Mouse (Mus musculus) limb, embryonic 13.5 days (tissue): ENCODE data around the gene Cd300lf. TPM values are rescaled to one million over a fixed set of nuclear protein-coding genes. Genes with fewer than 3 reads are reported as not detected.
A peak's percentile ranks its signal among the peaks of the same experiment; 100 is the strongest.

Experiments used
- ATAC-seq: fragments of 200-750 bp; cut with Nextera tagmentation; 2 replicates; pipeline ENCODE4 v1.8.0; 2017; ENCODE audit warnings: low read depth, moderate number of reproducible peaks, moderate TSS enrichment; ENCODE audit not compliant: low FRiP score
- H3K27ac ChIP-seq: fragments of 300-500 bp; sonication (generic); 2 replicates; pipeline ENCODE4 v1.5.1; 2015; ENCODE audit warnings: inconsistent platforms, mild to moderate bottlenecking, moderate library complexity
- H3K27me3 ChIP-seq: fragments of 300-500 bp; sonication (generic); 2 replicates; pipeline ENCODE4 v1.6.1; 2015; ENCODE audit warnings: mild to moderate bottlenecking, inconsistent platforms
- H3K36me3 ChIP-seq: fragments of 300-500 bp; sonication (generic); 2 replicates; pipeline ENCODE4 v1.6.1; 2015; ENCODE audit warnings: inconsistent platforms, mild to moderate bottlenecking, moderate library complexity
- H3K4me1 ChIP-seq: fragments of 300-500 bp; sonication (generic); 2 replicates; pipeline ENCODE4 v1.6.1; 2015; ENCODE audit warnings: inconsistent platforms
- H3K4me2 ChIP-seq: fragments of 300-500 bp; sonication (generic); replicated peaks from 2 replicates; pipeline ENCODE4 v1.6.1; 2015; ENCODE audit warnings: inconsistent platforms, mild to moderate bottlenecking, moderate library complexity
- H3K4me3 ChIP-seq: fragments of 300-500 bp; sonication (generic); 2 replicates; pipeline ENCODE4 v1.5.1; 2015; ENCODE audit warnings: moderate library complexity, mild to moderate bottlenecking, inconsistent platforms
- H3K9ac ChIP-seq: fragments of 300-500 bp; sonication (generic); 2 replicates; pipeline ENCODE4 v1.6.1; 2015; ENCODE audit warnings: mild to moderate bottlenecking, inconsistent platforms
- H3K9me3 ChIP-seq: fragments of 300-500 bp; sonication (generic); 2 replicates; pipeline ENCODE4 v1.6.1; 2016; ENCODE audit warnings: inconsistent platforms
- WGBS: fragments of 180-500 bp; shearing (Covaris S2); methylation state at CpG from one replicate; pipeline ENCODE4 v1.1.7; 2015; 5-methylcytosine and 5-hydroxymethylcytosine counted together
- polyA plus RNA-seq: library from polyadenylated mRNA; unstranded; fragments of >200 nt; fragmentation: Nextera tagmentation; extraction: Ambion mirVana; gene quantifications from 2 replicates; pipeline ENCODE4 v1.2.1, GENCODE M21; 2015

Cd300lf gene
- polyA plus RNA-seq, 1 experiment from 2014 or later, result 0.09 TPM

- Histone ChIP-seq H3K4me2 (no peak overlapping the region), H3K4me3 (no peak overlapping the region), H3K4me1 (peaks cover 43% of the 10 kb centered on the region), H3K27me3 (peaks cover 47% of the 10 kb centered on the region), H3K9me3 (no peaks in the 10 kb centered on the region), H3K27ac (no peak overlapping the region), H3K9ac (no peak overlapping the region), H3K36me3 (no peaks in the 10 kb centered on the region)
- ATAC-seq, result no peak
- WGBS, result 87% methylated on average over 8 of the region's 8 CpGs
Observed at GRCm38 (mm10) chr11:115167631-115168249, 33.9 kb upstream of the Cd300lf start.

GRCm38 (mm10) chr11:115166776-115167175 is 33.0 kb upstream of the Cd300lf start:
- ATAC-seq, result no peak
- Histone ChIP-seq H3K4me2 (no peak overlapping the region), H3K27ac (no peak overlapping the region), H3K9me3 (no peaks in the 10 kb centered on the region), H3K36me3 (no peaks in the 10 kb centered on the region), H3K4me3 (no peak overlapping the region), H3K9ac (no peak overlapping the region), H3K27me3 (peaks cover 45% of the 10 kb centered on the region), H3K4me1 (peaks cover 39% of the 10 kb centered on the region)
- WGBS, result 70% methylated on average over 3 of the region's 3 CpGs

- H3K27me3 ChIP-seq, result peaks cover 57% of the 10 kb centered on the region
- 3% methylated on average over 9 of the region's 9 CpGs for WGBS
- H3K4me1 ChIP-seq, result peaks cover 29% of the 10 kb centered on the region
- peak overlapping the region; percentile 57 for H3K4me3 ChIP-seq
- ATAC-seq, result no peak
- 0 out of 2 replicates have a peak overlapping the region, but pooled peaks have one; percentile 54 for H3K9ac ChIP-seq
- H3K4me2 ChIP-seq, result peak overlapping the region; percentile 87
- H3K9me3 ChIP-seq, result no peaks in the 10 kb centered on the region
- H3K27ac ChIP-seq, result no peak overlapping the region
- H3K36me3 ChIP-seq, result no peaks in the 10 kb centered on the region
Observed at GRCm38 (mm10) chr11:115164976-115165374, 31.2 kb upstream of the Cd300lf start.

GRCm38 (mm10) chr11:115164341-115164975 is 30.7 kb upstream of the Cd300lf start:
- peak overlapping the region; percentile 54; the same call in 1 of the 2 replicates for H3K9ac ChIP-seq
- no peak for ATAC-seq
- H3K4me1 ChIP-seq, result peaks cover 29% of the 10 kb centered on the region
- WGBS, result under 1% methylated on average over 13 of the region's 14 CpGs
- H3K36me3 ChIP-seq, result no peaks in the 10 kb centered on the region
- no peaks in the 10 kb centered on the region for H3K9me3 ChIP-seq
- H3K4me2 ChIP-seq, result peak overlapping the region; percentile 87
- no peak overlapping the region for H3K27ac ChIP-seq
- H3K4me3 ChIP-seq, result peak overlapping the region; percentile 57
- peaks cover 57% of the 10 kb centered on the region for H3K27me3 ChIP-seq

GRCm38 (mm10) chr11:115163568-115164150 is 29.9 kb upstream of the Cd300lf start:
- peak; percentile 18; the same call in 1 of the 2 replicates for ATAC-seq
- Histone ChIP-seq H3K9me3 (no peaks in the 10 kb centered on the region), H3K4me1 (peaks cover 29% of the 10 kb centered on the region), H3K4me2 (peak overlapping the region; percentile 87), H3K36me3 (no peaks in the 10 kb centered on the region), H3K27me3 (peaks cover 57% of the 10 kb centered on the region), H3K27ac (no peak overlapping the region), H3K9ac (peak overlapping the region; percentile 54), H3K4me3 (peak overlapping the region; percentile 57)
- 0% methylated on average over 47 of the region's 47 CpGs for WGBS

GRCm38 (mm10) chr11:115162832-115163480 is 29.2 kb upstream of the Cd300lf start, which contains the start of gene Slc9a3r1:
Gene Slc9a3r1, plus strand, starts transcription at chr11:115163341.
- Histone ChIP-seq H3K27ac (no peak within 1 kb of the TSS), H3K27me3 (peaks cover 56% of the 10 kb centered on the region)

GRCm38 (mm10) chr11:115162205-115162601 is 28.4 kb upstream of the Cd300lf start:
- 26% methylated on average over 9 of the region's 9 CpGs for WGBS
- Histone ChIP-seq H3K36me3 (no peaks in the 10 kb centered on the region), H3K27me3 (peaks cover 57% of the 10 kb centered on the region), H3K27ac (no peak overlapping the region), H3K9ac (no peak overlapping the region), H3K4me2 (peak overlapping the region; percentile 87), H3K4me1 (peaks cover 37% of the 10 kb centered on the region), H3K4me3 (no peak overlapping the region), H3K9me3 (no peaks in the 10 kb centered on the region)
- no peak for ATAC-seq

More at GRCm38 (mm10) chr11:115162832-115163480, 29.2 kb upstream of the Cd300lf start, which contains the start of gene Slc9a3r1:
- no peaks in the 10 kb centered on the region for H3K36me3 ChIP-seq
- peak within 1 kb of the TSS; percentile 57 for H3K4me3 ChIP-seq
- peak within 1 kb of the TSS; percentile 54 for H3K9ac ChIP-seq
- H3K9me3 ChIP-seq, result no peaks in the 10 kb centered on the region
- H3K4me1 ChIP-seq, result peaks cover 36% of the 10 kb centered on the region
- H3K4me2 ChIP-seq, result peak within 1 kb of the TSS; percentile 87
- under 1% methylated on average over 47 of the region's 47 CpGs for WGBS
- peak; percentile 95 for ATAC-seq

- Histone ChIP-seq H3K36me3 (no peaks in the 10 kb centered on the region), H3K4me1 (peaks cover 37% of the 10 kb centered on the region), H3K4me3 (no peak overlapping the region), H3K27ac (no peak overlapping the region), H3K9me3 (no peaks in the 10 kb centered on the region), H3K4me2 (no peak overlapping the region), H3K27me3 (peaks cover 60% of the 10 kb centered on the region), H3K9ac (no peak overlapping the region)
- WGBS, result 68% methylated on average over 9 of the region's 9 CpGs
- ATAC-seq, result no peak
Observed at GRCm38 (mm10) chr11:115161578-115162204, 27.9 kb upstream of the Cd300lf start.

GRCm38 (mm10) chr11:115160883-115161577 is 27.2 kb upstream of the Cd300lf start:
- H3K27ac ChIP-seq, result no peak overlapping the region
- no peak overlapping the region for H3K9ac ChIP-seq
- WGBS, result 34% methylated on average over 10 of the region's 10 CpGs
- ATAC-seq, result no peak
- H3K4me3 ChIP-seq, result no peak overlapping the region
- H3K9me3 ChIP-seq, result no peaks in the 10 kb centered on the region
- no peak overlapping the region for H3K4me2 ChIP-seq
- H3K4me1 ChIP-seq, result peaks cover 37% of the 10 kb centered on the region
- peaks cover 59% of the 10 kb centered on the region for H3K27me3 ChIP-seq
- H3K36me3 ChIP-seq, result no peaks in the 10 kb centered on the region

- Histone ChIP-seq H3K27me3 (peaks cover 59% of the 10 kb centered on the region), H3K4me2 (no peak overlapping the region), H3K4me3 (no peak overlapping the region), H3K4me1 (peaks cover 34% of the 10 kb centered on the region), H3K36me3 (no peaks in the 10 kb centered on the region), H3K9me3 (no peaks in the 10 kb centered on the region), H3K27ac (no peak overlapping the region), H3K9ac (no peak overlapping the region)
- ATAC-seq, result no peak
- WGBS, result 52% methylated on average over 11 of the region's 11 CpGs
Observed at GRCm38 (mm10) chr11:115160016-115160797, 26.4 kb upstream of the Cd300lf start.
